Mouse (Mus musculus) heart, embryonic 14.5 days (tissue): Measurements from ENCODE around the gene Trmt44. TPM values are rescaled to one million over a fixed set of nuclear protein-coding genes. Genes with fewer than 3 reads are reported as not detected.

Experiments used
- ATAC-seq: fragments of 200-750 bp; cut with Nextera tagmentation; 2 replicates; pipeline ENCODE4 v1.8.0; 2017; ENCODE audit warnings: low read depth, moderate TSS enrichment; ENCODE audit not compliant: insufficient number of reproducible peaks, insufficient read depth, low FRiP score
- H3K27ac ChIP-seq, 2 experiments: fragments of 200-500 bp in 1 of 2; fragments of 300-500 bp in 1 of 2; sonication (generic) in 1 of 2; replicated peaks in 1 of 2; 2 replicates each; pipeline ENCODE4 v1.5.1; 2012 to 2014; ENCODE audit warnings: low read depth in 2 of 2, low read length in 2 of 2, control low read depth in 1 of 2, mild to moderate bottlenecking in 1 of 2, mixed read lengths in 1 of 2; ENCODE audit not compliant: control insufficient read depth in 1 of 2, insufficient read depth in 1 of 2
- H3K27me3 ChIP-seq: fragments of 300-500 bp; sonication (generic); 2 replicates; pipeline ENCODE4 v1.6.1; 2014; ENCODE audit warnings: mild to moderate bottlenecking, low read length, control low read depth; ENCODE audit not compliant: control insufficient read depth, insufficient read depth
- H3K36me3 ChIP-seq: fragments of 300-500 bp; sonication (generic); 2 replicates; pipeline ENCODE4 v1.6.1; 2014; ENCODE audit warnings: mild to moderate bottlenecking, control low read depth, low read length, mixed read lengths; ENCODE audit not compliant: control insufficient read depth, insufficient read depth
- H3K4me1 ChIP-seq, 2 experiments: fragments of 200-500 bp in 1 of 2; fragments of 300-500 bp in 1 of 2; sonication (generic) in 1 of 2; 2 replicates each; pipeline ENCODE4 v1.6.1; 2012 to 2014; ENCODE audit warnings: low read length in 2 of 2, control low read depth in 1 of 2, mixed read lengths in 1 of 2; ENCODE audit not compliant: control insufficient read depth in 2 of 2, insufficient read depth in 2 of 2
- H3K4me2 ChIP-seq: fragments of 300-500 bp; sonication (generic); 2 replicates; pipeline ENCODE4 v1.6.1; 2014; ENCODE audit warnings: mild to moderate bottlenecking, low read length
- H3K4me3 ChIP-seq, 2 experiments: fragments of 200-500 bp in 1 of 2; fragments of 300-500 bp in 1 of 2; sonication (generic) in 1 of 2; 2 replicates each; pipeline ENCODE4 v1.5.1; 2012 to 2014; ENCODE audit warnings: low read length in 2 of 2, mild to moderate bottlenecking in 2 of 2, control low read depth in 1 of 2, low read depth in 1 of 2, moderate library complexity in 1 of 2; ENCODE audit not compliant: control insufficient read depth in 1 of 2, insufficient read depth in 1 of 2
- H3K9ac ChIP-seq: fragments of 300-500 bp; sonication (generic); 2 replicates; pipeline ENCODE4 v1.6.1; 2014; ENCODE audit warnings: mild to moderate bottlenecking, low read length
- H3K9me3 ChIP-seq: fragments of 300-500 bp; sonication (generic); 2 replicates; pipeline ENCODE4 v1.6.1; 2016; ENCODE audit warnings: low read length, control low read depth; ENCODE audit not compliant: control insufficient read depth
- WGBS: fragments of 180-500 bp; shearing (Covaris S2); extraction: QIAGEN DNeasy Blood & Tissue Kit; methylation state at CpG from one replicate; pipeline ENCODE4 v1.1.7; 2014; 5-methylcytosine and 5-hydroxymethylcytosine counted together
- polyA plus RNA-seq: library from polyadenylated mRNA; unstranded; fragments of >200 nt; fragmentation: Nextera tagmentation; extraction: Ambion mirVana; gene quantifications from 2 replicates; pipeline ENCODE4 v1.2.1, GENCODE M21; 2014

The Trmt44 gene
- polyA plus RNA-seq, 1 experiment from 2014 or later: 5.0 TPM

DNA sequence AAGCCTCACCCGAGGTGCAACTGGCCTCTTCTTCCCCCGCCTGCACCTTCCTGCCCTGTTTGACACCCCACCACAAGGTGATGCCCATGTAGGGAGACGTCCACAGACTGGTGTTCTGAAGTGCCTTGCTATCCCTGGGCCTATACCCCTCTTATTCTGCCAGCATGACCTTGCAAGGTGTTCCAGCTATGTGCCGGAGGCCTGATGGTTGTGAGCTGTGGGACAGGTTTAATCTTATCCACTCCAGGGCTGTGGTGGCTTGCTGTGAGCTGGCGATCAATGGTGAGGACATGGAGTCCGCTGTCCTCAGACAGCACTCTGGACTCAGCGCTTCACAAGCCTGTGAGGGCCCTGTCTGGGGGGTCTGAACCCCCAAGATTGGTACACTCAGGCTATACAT lies 35.5 kb upstream of the Trmt44 start:
- Histone ChIP-seq H3K4me3 (no peak overlapping the region), H3K27ac (no peak overlapping the region), H3K9ac (no peak overlapping the region), H3K4me2 (no peak overlapping the region), H3K36me3 (peaks cover 4% of the 10 kb centered on the region), H3K4me1 (peaks cover 27 to 43% of the 10 kb centered on the region in 2 experiments), H3K9me3 (no peaks in the 10 kb centered on the region), H3K27me3 (no peaks in the 10 kb centered on the region)
- ATAC-seq: no peak
- 84% methylated on average over 7 of the region's 7 CpGs for WGBS

DNA sequence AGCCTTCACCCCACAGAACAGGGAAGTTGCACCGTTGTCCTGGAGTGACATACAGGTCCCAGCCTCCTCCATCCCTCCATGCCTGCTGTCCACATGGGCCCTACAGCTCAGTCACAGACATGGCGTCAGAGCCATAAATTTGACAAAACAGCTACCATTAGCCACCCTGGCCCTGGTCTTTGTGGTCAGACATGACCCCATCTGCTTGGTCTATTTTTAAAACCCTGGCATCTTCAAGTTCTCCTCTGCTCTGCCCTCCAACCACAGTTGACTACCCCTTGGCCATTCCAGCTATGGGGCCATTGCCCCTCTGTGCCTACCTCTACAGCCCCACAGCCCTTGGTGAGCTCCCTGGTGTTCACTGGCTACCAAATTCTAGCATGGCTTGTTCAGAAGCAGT lies 35.1 kb upstream of the Trmt44 start:
- no peak overlapping the region for H3K9ac ChIP-seq
- peaks cover 8% of the 10 kb centered on the region for H3K36me3 ChIP-seq
- H3K4me2 ChIP-seq: no peak overlapping the region
- no peak for ATAC-seq
- no peaks in the 10 kb centered on the region for H3K9me3 ChIP-seq
- WGBS: 73% methylated on average over 2 of the region's 2 CpGs
- H3K4me1 ChIP-seq: peaks cover 27 to 43% of the 10 kb centered on the region in 2 experiments
- H3K4me3 ChIP-seq: no peak overlapping the region
- no peak overlapping the region for H3K27ac ChIP-seq
- no peaks in the 10 kb centered on the region for H3K27me3 ChIP-seq

DNA sequence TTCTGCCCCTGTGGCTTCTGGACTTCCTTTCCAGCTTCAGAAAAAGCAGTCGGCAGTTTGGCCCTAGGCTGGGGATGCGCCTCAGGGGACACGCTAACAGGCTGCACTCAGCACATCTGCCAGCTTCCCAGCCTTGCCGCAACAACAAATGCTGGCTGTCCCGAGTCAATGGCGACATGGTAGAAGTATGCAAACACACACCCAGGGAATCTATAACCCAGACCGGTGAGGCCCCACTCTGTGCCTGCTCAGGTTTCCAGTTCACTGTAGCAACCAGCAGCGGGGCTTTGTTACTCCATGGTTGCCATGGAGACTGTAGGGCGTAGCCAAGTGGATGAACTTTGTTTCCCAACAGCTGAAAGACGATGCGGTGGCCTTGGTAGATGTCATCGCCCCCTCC lies 34.5 kb upstream of the Trmt44 start:
- Histone ChIP-seq H3K4me2 (no peak overlapping the region), H3K27me3 (no peaks in the 10 kb centered on the region), H3K4me1 (peaks cover 27 to 43% of the 10 kb centered on the region in 2 experiments), H3K27ac (no peak overlapping the region), H3K36me3 (peaks cover 10% of the 10 kb centered on the region), H3K9ac (no peak overlapping the region), H3K9me3 (no peaks in the 10 kb centered on the region), H3K4me3 (no peak overlapping the region)
- ATAC-seq: no peak
- 44% methylated on average over 12 of the region's 12 CpGs for WGBS

DNA sequence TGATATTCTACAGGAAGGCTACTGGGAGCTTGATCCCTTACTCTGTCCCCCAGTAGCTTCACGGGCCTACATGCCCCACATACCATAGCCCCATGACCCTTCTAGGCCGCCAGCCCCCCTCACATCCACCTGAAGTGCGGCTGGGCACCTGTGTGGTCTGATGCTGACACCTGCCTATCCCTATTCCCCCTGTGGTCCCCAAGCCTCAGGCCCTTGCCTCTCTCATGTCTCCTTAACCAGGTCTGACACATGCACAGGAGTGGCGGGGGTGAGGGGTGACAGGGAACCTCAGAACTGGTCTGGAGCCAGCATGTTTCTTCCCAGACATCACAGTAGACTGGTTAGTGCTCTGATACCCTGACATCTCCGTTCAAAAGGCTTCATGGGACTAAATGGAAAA lies 33.7 kb upstream of the Trmt44 start:
- no peak overlapping the region for H3K9ac ChIP-seq
- peaks cover 14% of the 10 kb centered on the region for H3K36me3 ChIP-seq

DNA sequence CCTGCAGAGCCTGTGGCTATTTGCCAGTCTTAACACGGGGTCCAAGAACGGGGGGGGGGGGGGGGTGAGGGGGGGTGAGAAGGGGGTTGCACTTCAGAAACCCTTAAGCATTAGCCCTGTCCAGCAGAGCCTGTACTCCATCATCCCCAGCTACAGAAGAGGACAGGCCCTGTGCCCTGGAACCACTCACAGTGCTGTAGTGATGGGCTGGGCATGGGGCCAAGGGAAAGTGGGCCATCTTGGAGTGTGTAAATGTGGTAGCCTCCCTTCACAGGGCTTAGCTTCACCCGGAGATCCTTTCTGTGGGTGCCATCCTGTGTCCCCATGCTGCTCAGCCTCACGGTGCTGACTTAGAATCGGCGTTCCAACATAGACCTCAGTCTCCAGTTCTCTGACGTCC lies 32.9 kb upstream of the Trmt44 start:
- no peak overlapping the region for H3K4me3 ChIP-seq
- peaks cover 22% of the 10 kb centered on the region for H3K36me3 ChIP-seq
- WGBS: 53% methylated on average over 6 of the region's 7 CpGs
- ATAC-seq: peak; percentile 77
- no peaks in the 10 kb centered on the region for H3K9me3 ChIP-seq
- no peaks in the 10 kb centered on the region for H3K27me3 ChIP-seq
- H3K4me2 ChIP-seq: no peak overlapping the region
- no peak overlapping the region for H3K9ac ChIP-seq
- H3K27ac ChIP-seq: no peak overlapping the region
- peaks cover 27 to 43% of the 10 kb centered on the region in 2 experiments for H3K4me1 ChIP-seq

More for the DNA sequence above, 33.7 kb upstream of the Trmt44 start:
- H3K9me3 ChIP-seq: no peaks in the 10 kb centered on the region
- H3K27me3 ChIP-seq: no peaks in the 10 kb centered on the region
- H3K4me3 ChIP-seq: no peak overlapping the region
- no peak overlapping the region for H3K27ac ChIP-seq
- no peak for ATAC-seq
- no peak overlapping the region for H3K4me2 ChIP-seq
- peaks cover 27 to 43% of the 10 kb centered on the region in 2 experiments for H3K4me1 ChIP-seq
- WGBS: 80% methylated on average over 5 of the region's 5 CpGs

DNA sequence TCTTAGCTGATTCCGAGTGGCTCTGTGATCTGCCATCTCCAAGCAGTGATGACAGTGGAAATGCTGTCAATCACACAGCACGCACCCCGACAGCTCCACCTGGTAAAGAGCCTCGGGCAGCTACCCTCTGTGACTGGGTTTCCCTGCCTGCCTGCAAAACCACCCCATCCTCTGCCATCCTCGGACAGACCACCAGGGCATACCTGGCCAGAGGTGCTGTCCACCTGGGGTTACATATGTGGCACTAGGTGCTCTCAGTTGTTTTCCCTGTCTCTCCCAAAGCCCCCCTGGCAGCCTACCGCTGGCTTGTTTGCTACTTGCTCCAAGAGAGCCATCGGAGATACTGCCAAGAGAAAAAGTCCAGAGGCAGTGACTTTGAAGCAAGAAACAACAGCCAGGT lies 31.9 kb upstream of the Trmt44 start:
- no peak overlapping the region for H3K4me3 ChIP-seq
- no peaks in the 10 kb centered on the region for H3K27me3 ChIP-seq
- no peak overlapping the region for H3K9ac ChIP-seq
- H3K9me3 ChIP-seq: no peaks in the 10 kb centered on the region
- peaks cover 31% of the 10 kb centered on the region for H3K36me3 ChIP-seq
- peaks cover 27 to 43% of the 10 kb centered on the region in 2 experiments for H3K4me1 ChIP-seq
- WGBS: 84% methylated on average over 7 of the region's 7 CpGs
- ATAC-seq: no peak
- H3K4me2 ChIP-seq: no peak overlapping the region
- no peak overlapping the region for H3K27ac ChIP-seq

DNA sequence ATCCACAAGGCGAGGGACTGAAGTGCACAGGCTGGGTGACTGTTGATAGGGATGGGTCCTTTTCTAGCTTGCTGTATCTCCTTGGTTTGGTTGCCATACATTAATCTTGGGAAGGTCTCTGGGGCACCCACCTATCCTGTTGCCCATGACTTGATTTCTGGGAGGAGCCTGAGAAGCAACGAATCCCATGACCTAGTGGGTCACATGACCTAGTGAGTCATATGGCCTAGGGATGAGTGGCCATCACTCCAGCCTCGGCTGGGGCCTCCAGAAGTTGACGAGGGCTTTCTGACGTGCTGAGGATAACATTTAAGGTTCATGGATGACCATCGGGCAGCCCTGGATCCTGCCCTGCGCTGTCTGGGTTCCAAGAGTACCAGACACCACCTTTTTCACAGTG lies 30.5 kb upstream of the Trmt44 start:
- peaks cover 23 to 38% of the 10 kb centered on the region in 2 experiments for H3K4me1 ChIP-seq
- no peak for ATAC-seq
- no peak overlapping the region for H3K9ac ChIP-seq
- 82% methylated on average over 7 of the region's 7 CpGs for WGBS
- H3K4me3 ChIP-seq: no peak overlapping the region
- H3K27ac ChIP-seq: no peak overlapping the region
- H3K9me3 ChIP-seq: no peaks in the 10 kb centered on the region
- H3K36me3 ChIP-seq: peaks cover 42% of the 10 kb centered on the region
- H3K4me2 ChIP-seq: no peak overlapping the region
- H3K27me3 ChIP-seq: no peaks in the 10 kb centered on the region

DNA sequence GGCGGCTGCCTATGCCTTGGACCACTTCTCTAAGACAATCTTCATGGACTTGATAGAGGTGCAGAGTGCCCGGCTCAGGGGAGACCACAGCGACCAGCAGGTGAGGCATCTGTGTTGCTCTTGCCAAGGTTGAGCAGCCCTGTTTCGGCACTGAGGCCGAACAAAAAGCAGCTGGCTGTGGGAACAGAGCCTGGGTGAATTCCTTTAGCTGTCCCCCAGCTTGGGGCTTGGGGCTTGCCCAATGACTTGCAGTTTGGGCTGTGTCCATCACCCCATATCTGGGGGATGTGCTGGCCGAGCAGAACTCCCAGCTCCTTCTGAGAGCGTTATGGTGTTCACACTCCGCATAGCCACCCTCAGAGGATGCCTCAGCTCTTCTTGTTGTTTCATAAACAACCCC lies 26.7 kb upstream of the Trmt44 start:
- H3K4me2 ChIP-seq: no peak overlapping the region
- H3K36me3 ChIP-seq: peaks cover 59% of the 10 kb centered on the region
- WGBS: 85% methylated on average over 8 of the region's 8 CpGs
- no peak overlapping the region for H3K27ac ChIP-seq
- ATAC-seq: no peak
- peaks cover 4% of the 10 kb centered on the region; the same call in 1 of the 2 replicates for H3K9me3 ChIP-seq
- no peaks in the 10 kb centered on the region for H3K27me3 ChIP-seq
- H3K4me1 ChIP-seq: peaks cover 0 to 6% of the 10 kb centered on the region in 2 experiments; a peak in 1 of 4 replicates
- H3K4me3 ChIP-seq: no peak overlapping the region
- no peak overlapping the region for H3K9ac ChIP-seq
